Mouse (Mus musculus) G1E (cell line): ENCODE data around the gene Sapcd1.

ENCODE experiments used
- CTCF ChIP-seq: IDR thresholded peaks from 2 replicates; pipeline ENCODE4 v1.5.1; 2012; ENCODE audit warnings: low read depth, low read length, inconsistent platforms, mixed read lengths
- POLR2AphosphoS5 ChIP-seq: IDR thresholded peaks from 2 replicates; pipeline ENCODE4 v1.6.1; 2012; ENCODE audit warnings: low read depth, low read length, inconsistent platforms; ENCODE audit not compliant: insufficient replicate concordance

GRCm38 (mm10) chr17:35019894-35020293 lies 7.9 kb downstream of the Sapcd1 start:
- TF ChIP-seq CTCF (no peak), POLR2AphosphoS5 (no peak)
